Comparison of ENCODE assay signal across 16 mouse cellular contexts in genomic region chr16:94760732-94761131, GRCm38 (mm10).
DNase-seq lines count a peak whose midpoint lies in the region; ATAC-seq and TF ChIP-seq lines count a peak whose summit lies in the region.
"Had no signal": no experiment of that assay in that cellular context is flagged by ENCODE, and none has a peak within 500 bp of the region (broad histone marks: within the 10 kb centered on the region; RNA-seq: fewer than 3 reads in every experiment).

No protein-coding gene starts in this region.

- H3K9me3 ChIP-seq in liver, embryonic 15.5 days (replicated peaks) = no peaks in the 10 kb centered on the region
- H3K9me3 ChIP-seq in midbrain, postnatal 0 days (ENCODE audit: low read length) = no peaks in the 10 kb centered on the region
- H3K9me3 ChIP-seq in neural tube, embryonic 15.5 days (replicated peaks) = no peaks in the 10 kb centered on the region

- DNase-seq in CD4-positive, CD25-positive, alpha-beta regulatory T cell, adult 2 months (ENCODE audit: low read depth, low spot score) = peak; percentile 7
- peak; percentile 69 for DNase-seq in A20 (ENCODE audit: low read depth, low spot score)
- DNase-seq in c-Kit-positive CD71-positive TER-119-positive erythroid progenitor cells, embryonic 14.5 days (ENCODE audit: low spot score) = peak; percentile 44
- no peak for DNase-seq in T-cell, adult 2 months (ENCODE audit: low spot score)
- no peak for DNase-seq in midbrain, postnatal 0 days (ENCODE audit: low spot score)
- DNase-seq: adrenal gland, postnatal 25 days; cerebellum, postnatal 10 days; gastrocnemius, postnatal 36 days; heart, postnatal 4 days; kidney, adult 18-20 months; lung, postnatal 36 days; thymus, adult 2 months had no signal

- no peaks in the 10 kb centered on the region for H3K36me3 ChIP-seq in liver, embryonic 15.5 days (replicated peaks)
- no peaks in the 10 kb centered on the region for H3K36me3 ChIP-seq in midbrain, postnatal 0 days (ENCODE audit: insufficient read depth, low read length)
- no peaks in the 10 kb centered on the region for H3K36me3 ChIP-seq in neural tube, embryonic 15.5 days

- no peak for TF ChIP-seq CTCF in midbrain, postnatal 0 days (IDR thresholded peaks at IDR 0.05)

- WGBS in liver, embryonic 15.5 days (ENCODE audit: insufficient replicate concordance) = 32% methylated on average over 7 of the region's 11 CpGs
- 47% methylated on average over 8 of the region's 11 CpGs for WGBS in midbrain, postnatal 0 days
- 59% methylated on average over 6 of the region's 11 CpGs for WGBS in neural tube, embryonic 15.5 days

- no peak for ATAC-seq in CD4-positive, CD25-positive, alpha-beta regulatory T cell, adult 4 months
- peak; percentile 44; the same call in 1 of the 2 replicates for ATAC-seq in liver, embryonic 15.5 days (ENCODE audit: insufficient read depth)
- no peak for ATAC-seq in midbrain, postnatal 0 days (ENCODE audit: low FRiP score)
- ATAC-seq in neural tube, embryonic 15.5 days (ENCODE audit: low FRiP score) = no peak
- ATAC-seq: forebrain, embryonic 14.5 days had no signal

- no peak overlapping the region for H3K4me2 ChIP-seq in liver, embryonic 15.5 days
- no peak overlapping the region for H3K4me2 ChIP-seq in midbrain, postnatal 0 days (ENCODE audit: low read depth, low read length, poor library complexity, severe bottlenecking)
- H3K4me2 ChIP-seq in neural tube, embryonic 15.5 days = no peak overlapping the region

- H3K4me1 ChIP-seq in liver, embryonic 15.5 days (replicated peaks) = no peaks in the 10 kb centered on the region
- H3K4me1 ChIP-seq in midbrain, postnatal 0 days (ENCODE audit: insufficient read depth, low read length) = peaks cover 8% of the 10 kb centered on the region; the same call in 1 of the 2 replicates
- H3K4me1 ChIP-seq in neural tube, embryonic 15.5 days = peaks cover 8% of the 10 kb centered on the region

- no peak overlapping the region for H3K27ac ChIP-seq in liver, embryonic 15.5 days (replicated peaks)
- no peak overlapping the region for H3K27ac ChIP-seq in midbrain, postnatal 0 days (ENCODE audit: low read depth, low read length)
- H3K27ac ChIP-seq in neural tube, embryonic 15.5 days (replicated peaks) = no peak overlapping the region

- H3K4me3 ChIP-seq in liver, embryonic 15.5 days (replicated peaks) = no peak overlapping the region
- H3K4me3 ChIP-seq in midbrain, postnatal 0 days (ENCODE audit: low read depth, low read length) = no peak overlapping the region
- H3K4me3 ChIP-seq in neural tube, embryonic 15.5 days (replicated peaks) = no peak overlapping the region

- no peaks in the 10 kb centered on the region for H3K27me3 ChIP-seq in liver, embryonic 15.5 days
- H3K27me3 ChIP-seq in midbrain, postnatal 0 days (ENCODE audit: insufficient read depth, low read length) = no peaks in the 10 kb centered on the region
- H3K27me3 ChIP-seq in neural tube, embryonic 15.5 days (replicated peaks) = no peaks in the 10 kb centered on the region

- H3K9ac ChIP-seq in liver, embryonic 15.5 days = no peak overlapping the region
- H3K9ac ChIP-seq in midbrain, postnatal 0 days (replicated peaks; ENCODE audit: low read length, poor library complexity, severe bottlenecking) = no peak overlapping the region
- H3K9ac ChIP-seq in neural tube, embryonic 15.5 days (replicated peaks) = no peak overlapping the region

Comparison
In these comparisons a context has a peak if more than half of its experiments do, and no peak if none do; other contexts are left out.
1. DNase-seq: peak in CD4-positive, CD25-positive, alpha-beta regulatory T cell, adult 2 months (single experiment), A20 (single experiment) and c-Kit-positive CD71-positive TER-119-positive erythroid progenitor cells, embryonic 14.5 days (single experiment); none in T-cell, adult 2 months (single experiment) and midbrain, postnatal 0 days (single experiment).